Mouse (Mus musculus) midbrain, embryonic 15.5 days (tissue): ENCODE measurements around the gene Tns4. TPM values are rescaled to one million over a fixed set of nuclear protein-coding genes. Genes with fewer than 3 reads are reported as not detected.

Source experiments
- ATAC-seq: fragments of 200-750 bp; cut with Nextera tagmentation; replicated peaks from 2 replicates; pipeline ENCODE4 v1.8.0; 2017; ENCODE audit warnings: moderate TSS enrichment
- H3K27ac ChIP-seq: fragments of 300-500 bp; sonication (generic); 2 replicates; pipeline ENCODE4 v1.5.1; 2015; ENCODE audit warnings: mild to moderate bottlenecking, inconsistent platforms
- H3K27me3 ChIP-seq: fragments of 300-500 bp; sonication (generic); replicated peaks from 2 replicates; pipeline ENCODE4 v1.6.1; 2015; ENCODE audit warnings: inconsistent platforms
- H3K36me3 ChIP-seq: fragments of 300-500 bp; sonication (generic); replicated peaks from 2 replicates; pipeline ENCODE4 v1.6.1; 2015; ENCODE audit warnings: inconsistent platforms
- H3K4me1 ChIP-seq: fragments of 300-500 bp; sonication (generic); 2 replicates; pipeline ENCODE4 v1.6.1; 2015; ENCODE audit warnings: inconsistent platforms
- H3K4me2 ChIP-seq: fragments of 300-500 bp; sonication (generic); 2 replicates; pipeline ENCODE4 v1.6.1; 2015; ENCODE audit warnings: inconsistent platforms, mild to moderate bottlenecking, moderate library complexity
- H3K4me3 ChIP-seq: fragments of 300-500 bp; sonication (generic); 2 replicates; pipeline ENCODE4 v1.5.1; 2015; ENCODE audit warnings: mild to moderate bottlenecking, inconsistent platforms
- H3K9ac ChIP-seq: fragments of 300-500 bp; sonication (generic); 2 replicates; pipeline ENCODE4 v1.6.1; 2015; ENCODE audit warnings: mild to moderate bottlenecking, inconsistent platforms
- H3K9me3 ChIP-seq: fragments of 300-500 bp; sonication (generic); 2 replicates; pipeline ENCODE4 v1.6.1; 2016; ENCODE audit warnings: inconsistent platforms
- WGBS: fragments of 180-500 bp; shearing (Covaris S2); methylation state at CpG from one replicate; pipeline ENCODE4 v1.1.7; 2015; ENCODE audit warnings: mixed read lengths; 5-methylcytosine and 5-hydroxymethylcytosine counted together
- polyA plus RNA-seq: library from polyadenylated mRNA; unstranded; fragments of >200 nt; fragmentation: Nextera tagmentation; extraction: Ambion mirVana; gene quantifications from 2 replicates; pipeline ENCODE4 v1.2.1, GENCODE M21; 2015

The Tns4 gene
- polyA plus RNA-seq: 0.09 TPM in 1 of 2 replicates, not detected in the other

DNA sequence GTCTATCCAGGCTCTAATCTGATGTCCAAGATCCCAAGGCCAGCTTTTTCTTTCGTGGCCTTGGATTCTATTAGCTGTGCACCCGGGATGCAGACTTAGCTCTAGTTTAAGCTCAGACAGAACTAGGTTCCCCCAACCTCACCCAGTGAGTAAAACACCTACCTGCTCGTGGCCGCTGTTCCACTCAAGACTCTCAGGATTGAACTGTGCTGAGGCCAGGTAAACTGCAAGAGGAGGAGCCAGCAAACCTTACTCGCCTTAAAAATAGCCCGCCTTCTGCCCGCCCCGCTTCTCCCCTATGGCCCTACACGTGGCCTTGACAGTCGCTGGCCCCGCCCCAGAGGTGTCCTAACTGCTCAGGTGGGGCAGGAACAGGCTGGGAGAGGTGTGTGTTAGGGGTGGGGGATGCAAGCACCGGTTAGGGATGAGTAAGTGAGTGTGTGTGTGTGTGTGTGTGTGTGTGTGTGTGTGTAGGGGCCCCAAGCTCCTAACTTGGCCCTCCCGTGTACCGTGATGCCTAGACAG, at the start of gene Tns4:
Tns4 (minus strand) TSS at position 230 of the 525 bp plus-strand sequence.
- no peak within 1 kb of the TSS for H3K4me2 ChIP-seq
- H3K9me3 ChIP-seq: no peaks in the 10 kb centered on the region
- no peak within 1 kb of the TSS for H3K27ac ChIP-seq
- ATAC-seq: no peak
- no peak within 1 kb of the TSS for H3K4me3 ChIP-seq
- no peaks in the 10 kb centered on the region for H3K4me1 ChIP-seq
- no peaks in the 10 kb centered on the region for H3K36me3 ChIP-seq
- 67% methylated on average over 14 of the region's 14 CpGs for WGBS
- H3K9ac ChIP-seq: no peak within 1 kb of the TSS
- no peaks in the 10 kb centered on the region for H3K27me3 ChIP-seq

DNA sequence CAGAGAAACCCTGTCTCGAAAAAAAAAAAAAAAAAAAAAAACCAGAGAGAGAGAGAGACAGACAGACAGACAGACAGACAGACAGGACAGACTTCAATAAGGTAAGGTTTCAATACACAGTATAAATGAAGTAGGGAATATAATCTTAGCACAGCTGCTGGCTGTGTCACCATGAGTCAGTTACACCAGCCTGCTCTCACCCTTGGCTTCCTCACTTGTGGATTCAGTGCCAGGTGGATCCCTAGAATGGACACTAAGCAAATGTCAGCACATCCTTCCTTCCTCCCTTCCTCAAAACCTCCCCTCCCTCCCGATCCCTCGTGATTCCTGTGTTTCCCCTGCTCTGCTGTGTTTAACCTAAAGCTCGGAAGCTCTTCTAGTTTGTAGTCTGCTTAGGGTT, 48.3 kb upstream of the Tns4 start:
- H3K27ac ChIP-seq: no peak overlapping the region
- ATAC-seq: no peak
- no peak overlapping the region for H3K4me3 ChIP-seq
- no peak overlapping the region for H3K9ac ChIP-seq
- H3K36me3 ChIP-seq: no peaks in the 10 kb centered on the region
- no peaks in the 10 kb centered on the region for H3K9me3 ChIP-seq
- no peaks in the 10 kb centered on the region for H3K27me3 ChIP-seq
- 69% methylated on average over 4 of the region's 4 CpGs for WGBS
- H3K4me1 ChIP-seq: peaks cover 5% of the 10 kb centered on the region
- H3K4me2 ChIP-seq: no peak overlapping the region

DNA sequence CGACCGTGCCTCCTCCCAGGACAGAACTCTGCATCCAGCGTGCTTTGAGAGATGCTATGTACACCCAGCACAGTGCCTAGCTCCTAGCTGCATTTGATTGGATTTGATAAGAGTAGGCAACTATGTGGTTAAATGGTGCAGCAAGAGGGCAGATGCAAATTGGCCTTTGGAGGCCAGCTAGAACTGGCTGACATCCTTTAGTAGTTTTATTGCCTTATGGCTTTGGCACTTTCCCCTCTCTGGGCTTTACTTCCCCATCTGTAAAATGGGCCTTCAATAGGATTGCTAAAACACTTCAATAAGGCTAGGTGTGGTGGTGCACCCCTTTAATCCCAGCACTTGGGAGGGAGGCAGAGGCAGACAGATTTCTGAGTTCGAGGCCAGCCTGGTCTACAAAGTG, 47.9 kb upstream of the Tns4 start:
- no peaks in the 10 kb centered on the region for H3K9me3 ChIP-seq
- H3K4me1 ChIP-seq: peaks cover 6% of the 10 kb centered on the region
- H3K36me3 ChIP-seq: no peaks in the 10 kb centered on the region
- ATAC-seq: no peak
- no peak overlapping the region for H3K4me2 ChIP-seq
- no peaks in the 10 kb centered on the region for H3K27me3 ChIP-seq
- 74% methylated on average over 4 of the region's 4 CpGs for WGBS
- H3K27ac ChIP-seq: no peak overlapping the region
- no peak overlapping the region for H3K4me3 ChIP-seq
- no peak overlapping the region for H3K9ac ChIP-seq

DNA sequence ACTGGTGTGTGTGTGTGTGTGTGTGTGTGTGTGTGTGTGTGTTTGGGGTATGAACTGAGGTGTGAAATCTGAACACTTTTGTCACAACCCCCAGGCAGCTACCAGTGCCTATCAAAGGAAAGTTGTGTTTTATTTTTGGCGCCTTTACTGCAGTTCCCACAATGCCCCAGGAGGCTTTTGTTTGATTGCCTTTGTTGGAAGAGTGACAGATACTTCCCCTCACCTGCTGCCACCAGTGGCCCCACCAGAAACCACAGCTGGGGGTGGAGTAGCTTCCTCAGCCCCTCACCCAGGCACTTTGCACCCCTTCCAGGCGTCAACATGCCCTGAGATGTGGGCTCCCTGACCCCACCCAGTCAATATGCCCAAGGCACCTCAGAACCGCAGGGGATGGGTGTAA, 47.3 kb upstream of the Tns4 start:
- Histone ChIP-seq H3K9me3 (no peaks in the 10 kb centered on the region), H3K9ac (no peak overlapping the region), H3K4me3 (no peak overlapping the region), H3K4me2 (no peak overlapping the region), H3K36me3 (no peaks in the 10 kb centered on the region), H3K27ac (no peak overlapping the region), H3K4me1 (peaks cover 11% of the 10 kb centered on the region), H3K27me3 (no peaks in the 10 kb centered on the region)
- ATAC-seq: no peak
- WGBS: 51% methylated on average over 3 of the region's 3 CpGs

DNA sequence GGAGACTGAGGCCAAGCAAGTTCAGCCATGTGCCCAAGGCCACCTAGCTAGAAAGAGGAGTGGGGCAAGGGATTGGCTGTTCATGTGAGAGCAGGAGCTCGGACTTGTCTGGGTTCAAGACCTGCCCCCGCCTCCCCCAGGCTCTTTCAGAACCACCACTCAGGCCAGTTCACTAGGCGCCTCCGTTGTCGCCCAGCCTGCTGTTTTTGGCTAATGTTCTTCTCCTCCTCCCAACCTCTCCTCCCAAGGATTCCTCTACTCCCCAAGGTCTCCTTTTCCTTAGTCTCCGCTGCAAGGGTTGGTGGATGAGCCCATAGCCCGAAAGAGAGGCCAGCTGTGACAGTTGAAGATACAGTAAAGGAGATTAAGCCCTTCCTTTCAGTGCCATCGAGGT, 45.9 kb upstream of the Tns4 start:
- no peak for ATAC-seq
- Histone ChIP-seq H3K4me2 (no peak overlapping the region), H3K27me3 (no peaks in the 10 kb centered on the region), H3K9me3 (no peaks in the 10 kb centered on the region), H3K9ac (no peak overlapping the region), H3K27ac (no peak overlapping the region), H3K4me3 (no peak overlapping the region), H3K4me1 (peaks cover 11% of the 10 kb centered on the region), H3K36me3 (no peaks in the 10 kb centered on the region)
- WGBS: 84% methylated on average over 8 of the region's 8 CpGs

DNA sequence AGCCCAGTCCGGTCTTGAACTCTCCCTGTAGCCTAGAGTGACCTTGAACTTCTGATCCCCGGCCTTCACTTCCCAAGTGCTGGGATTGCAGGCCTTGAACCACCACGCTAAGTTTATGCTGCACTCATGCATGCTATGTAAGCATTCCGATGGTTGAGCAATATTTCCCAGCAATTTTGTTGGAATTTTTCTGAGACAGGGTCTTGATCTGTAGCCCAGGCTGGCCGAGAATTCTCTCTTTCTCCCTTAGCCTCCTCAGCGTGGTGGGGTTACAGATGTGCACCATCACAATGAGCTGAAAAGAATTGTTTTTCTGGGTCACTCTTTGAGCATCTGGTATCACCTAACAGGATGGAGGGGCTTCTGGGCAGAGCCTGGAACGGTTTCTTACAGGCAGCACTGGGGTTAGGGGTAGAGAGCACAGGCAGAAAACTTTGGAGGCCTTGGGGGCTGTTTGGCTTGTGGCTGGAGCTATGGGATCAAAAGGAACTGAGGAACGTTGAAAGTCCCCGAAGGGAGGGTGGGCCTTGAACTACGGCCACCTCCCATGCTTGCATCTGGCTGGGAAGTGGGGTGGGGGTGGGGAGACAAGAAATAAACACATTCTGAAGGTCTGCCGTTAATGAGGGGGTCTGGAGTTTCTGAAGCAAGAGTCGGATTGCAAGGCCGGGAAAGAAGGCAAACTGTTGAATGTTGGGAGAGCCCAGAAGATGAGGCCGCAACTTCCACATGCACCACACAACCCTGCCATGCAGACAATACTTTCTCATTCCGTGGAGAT, 45.4 kb upstream of the Tns4 start:
- H3K9ac ChIP-seq: no peak overlapping the region
- no peak for ATAC-seq
- H3K4me3 ChIP-seq: no peak overlapping the region
- 72% methylated on average over 15 of the region's 15 CpGs for WGBS
- no peak overlapping the region for H3K27ac ChIP-seq
- no peaks in the 10 kb centered on the region for H3K36me3 ChIP-seq
- no peaks in the 10 kb centered on the region for H3K27me3 ChIP-seq
- H3K4me1 ChIP-seq: peaks cover 11% of the 10 kb centered on the region
- no peak overlapping the region for H3K4me2 ChIP-seq
- no peaks in the 10 kb centered on the region for H3K9me3 ChIP-seq

DNA sequence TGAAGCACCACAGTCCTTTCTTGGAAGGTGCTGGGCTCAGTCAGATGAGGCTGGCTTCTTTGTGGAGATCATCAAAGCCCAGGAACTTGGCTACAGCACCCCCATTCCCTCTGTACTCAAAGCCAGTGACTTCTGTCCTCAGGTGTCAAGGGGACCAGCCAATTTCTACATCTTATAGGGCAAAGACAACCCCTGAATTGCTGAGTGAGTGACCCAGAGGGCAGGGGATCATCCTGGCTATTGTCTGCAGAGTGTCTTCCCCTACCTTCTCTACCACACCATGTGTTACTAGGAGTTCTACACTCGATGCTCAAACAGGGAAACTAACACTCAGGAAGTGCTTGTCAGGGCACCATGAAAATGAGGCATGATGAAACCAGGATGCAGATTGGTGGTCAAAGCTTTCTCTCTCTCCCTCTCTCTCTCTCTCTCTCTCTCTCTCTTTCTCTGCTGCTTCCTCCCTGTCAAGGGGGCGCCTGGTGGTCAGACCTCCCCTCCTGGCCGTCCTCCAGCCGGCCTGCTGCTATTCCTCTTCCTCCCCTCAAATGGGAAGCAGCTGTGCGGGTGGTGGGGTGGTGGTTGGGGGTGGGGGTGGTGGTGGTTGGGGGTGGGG, 44.3 kb upstream of the Tns4 start:
- Histone ChIP-seq H3K9ac (no peak overlapping the region), H3K9me3 (no peaks in the 10 kb centered on the region), H3K4me1 (peaks cover 11% of the 10 kb centered on the region), H3K4me3 (no peak overlapping the region), H3K27ac (no peak overlapping the region), H3K27me3 (no peaks in the 10 kb centered on the region), H3K4me2 (no peak overlapping the region), H3K36me3 (no peaks in the 10 kb centered on the region)
- no peak for ATAC-seq
- WGBS: 57% methylated on average over 5 of the region's 5 CpGs

DNA sequence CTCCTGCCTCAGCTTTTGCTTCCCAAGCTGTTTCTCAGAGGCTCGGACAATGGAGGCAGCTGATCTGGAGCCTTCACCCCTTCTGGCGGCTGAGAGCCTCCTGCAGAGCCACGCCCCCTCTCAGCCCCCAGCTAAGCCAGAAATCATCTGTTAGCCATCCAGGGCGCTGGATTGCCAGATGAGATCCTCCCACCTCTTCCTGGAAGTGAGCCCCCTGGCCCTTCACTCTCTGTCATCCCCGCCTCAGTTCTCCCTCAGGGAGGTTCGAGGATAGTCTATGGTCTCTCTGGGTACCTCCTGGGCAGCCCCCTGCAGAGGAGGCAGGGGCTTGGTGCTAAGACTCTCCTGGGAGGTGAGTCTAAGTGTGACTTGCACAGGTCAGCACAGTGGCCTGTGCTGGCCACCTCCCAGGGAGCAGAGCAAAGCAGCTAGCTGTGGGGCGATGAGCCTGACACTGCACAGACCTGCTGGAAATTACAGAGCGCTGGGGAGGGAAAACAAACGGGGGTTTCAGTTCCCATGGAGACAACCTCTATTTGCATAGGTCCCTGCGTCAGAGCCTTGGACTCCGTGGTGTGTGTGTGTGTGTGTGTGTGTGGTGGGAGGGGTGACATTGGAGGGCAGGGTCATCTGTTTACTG, 43.1 kb upstream of the Tns4 start:
- 5% methylated on average over 11 of the region's 11 CpGs for WGBS
- Histone ChIP-seq H3K27me3 (no peaks in the 10 kb centered on the region), H3K4me3 (no peak overlapping the region), H3K36me3 (no peaks in the 10 kb centered on the region), H3K27ac (peak overlapping the region; percentile 40; the same call in 1 of the 2 replicates), H3K9me3 (no peaks in the 10 kb centered on the region), H3K4me2 (peak overlapping the region; percentile 41), H3K9ac (peak overlapping the region; percentile 34), H3K4me1 (peaks cover 11% of the 10 kb centered on the region)
- ATAC-seq: peak; percentile 63

DNA sequence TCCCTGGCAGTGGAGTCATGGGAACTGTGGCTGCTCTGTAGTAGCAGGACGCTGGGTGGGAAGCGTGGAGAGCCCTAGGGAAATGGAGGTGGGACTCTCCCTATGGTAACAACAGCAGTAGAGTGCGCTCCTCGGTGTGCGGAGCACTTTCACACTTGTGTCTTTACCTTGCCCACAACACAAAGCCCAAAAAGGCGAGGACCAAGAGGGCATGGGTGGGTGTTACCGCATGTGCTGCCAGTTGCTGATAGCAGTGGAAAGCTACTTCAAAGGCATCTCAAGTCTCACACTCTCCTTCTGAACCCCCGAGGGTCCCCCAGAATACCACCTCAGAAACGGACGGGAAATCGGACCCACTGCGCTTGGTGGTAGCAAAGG, 42.3 kb upstream of the Tns4 start:
- Histone ChIP-seq H3K36me3 (no peaks in the 10 kb centered on the region), H3K4me2 (peak overlapping the region; percentile 41; the same call in 1 of the 2 replicates), H3K9ac (no peak overlapping the region), H3K27ac (no peak overlapping the region), H3K27me3 (no peaks in the 10 kb centered on the region), H3K4me3 (no peak overlapping the region), H3K9me3 (no peaks in the 10 kb centered on the region), H3K4me1 (peaks cover 11% of the 10 kb centered on the region)
- WGBS: 47% methylated on average over 12 of the region's 12 CpGs
- ATAC-seq: no peak; the same call in 1 of the 2 replicates

DNA sequence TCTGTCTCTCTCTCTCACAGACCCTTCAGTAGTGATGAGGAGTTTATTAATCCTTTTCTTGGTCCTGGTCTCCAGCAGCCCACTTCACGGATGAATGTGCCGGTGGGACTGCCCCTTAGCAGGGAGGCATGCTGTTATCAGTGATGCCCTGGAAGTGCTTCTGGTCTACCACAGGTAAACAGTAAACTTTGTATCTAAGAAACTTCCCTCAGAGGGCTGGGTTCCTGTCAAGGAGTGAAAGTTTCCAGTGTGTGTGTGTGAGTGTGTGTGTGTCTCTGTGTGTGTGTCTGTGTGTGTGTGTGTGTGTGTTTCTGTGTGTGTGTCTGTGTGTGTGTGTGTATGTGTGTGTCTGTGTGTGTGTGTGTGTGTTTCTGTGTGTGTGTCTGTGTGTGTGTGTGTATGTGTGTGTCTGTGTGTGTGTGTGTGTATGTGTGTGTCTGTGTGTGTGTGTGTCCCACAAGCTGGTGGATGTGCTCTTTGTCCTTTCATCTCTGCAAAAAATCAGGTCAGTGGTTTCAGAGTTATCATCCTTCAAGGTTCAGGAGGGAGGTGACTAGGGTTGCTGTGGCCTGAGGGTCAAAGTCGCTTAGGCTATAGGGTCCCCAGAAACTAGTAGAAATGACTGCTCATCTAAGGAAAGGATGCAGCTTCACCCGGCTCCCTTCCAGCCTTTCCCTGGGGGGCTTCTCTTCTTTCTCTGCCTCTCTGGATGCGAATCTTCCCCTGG, 41.8 kb upstream of the Tns4 start:
- no peak overlapping the region for H3K27ac ChIP-seq
- no peak for ATAC-seq
- H3K9ac ChIP-seq: no peak overlapping the region
- H3K9me3 ChIP-seq: no peaks in the 10 kb centered on the region
- H3K4me2 ChIP-seq: no peak overlapping the region
- H3K4me3 ChIP-seq: no peak overlapping the region
- WGBS: 59% methylated on average over 5 of the region's 5 CpGs
- H3K27me3 ChIP-seq: no peaks in the 10 kb centered on the region
- H3K36me3 ChIP-seq: no peaks in the 10 kb centered on the region
- H3K4me1 ChIP-seq: peaks cover 11% of the 10 kb centered on the region

DNA sequence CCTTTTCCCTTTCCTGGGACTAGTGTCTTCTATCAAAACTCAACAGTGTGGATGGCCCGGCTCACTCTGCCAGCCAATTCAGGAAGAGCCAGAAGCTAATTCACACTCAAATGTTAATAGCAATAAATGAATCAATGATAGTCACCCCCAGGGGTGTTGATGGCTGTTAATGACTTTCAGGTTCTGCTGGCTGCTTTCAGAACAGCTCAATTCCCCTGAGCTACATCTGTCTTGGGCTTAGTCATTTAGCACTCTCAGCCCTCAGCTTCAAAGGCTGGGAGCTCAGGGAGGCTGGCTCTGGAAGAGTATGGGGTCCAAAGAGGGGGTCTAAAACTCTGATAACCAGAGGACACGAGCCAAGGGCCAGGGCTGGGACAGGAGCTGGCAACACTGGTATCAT, 40.2 kb upstream of the Tns4 start:
- H3K27me3 ChIP-seq: no peaks in the 10 kb centered on the region
- no peaks in the 10 kb centered on the region for H3K9me3 ChIP-seq
- H3K4me1 ChIP-seq: peaks cover 13% of the 10 kb centered on the region
- no peaks in the 10 kb centered on the region for H3K36me3 ChIP-seq
- no peak overlapping the region for H3K4me2 ChIP-seq
- no peak for ATAC-seq
- H3K4me3 ChIP-seq: no peak overlapping the region
- 63% methylated on average over 2 of the region's 2 CpGs for whole genome bisulfite sequencing
- H3K27ac ChIP-seq: no peak overlapping the region
- H3K9ac ChIP-seq: no peak overlapping the region
